Mouse (Mus musculus): Measurements from ENCODE around the gene Gm47959.

DNA sequence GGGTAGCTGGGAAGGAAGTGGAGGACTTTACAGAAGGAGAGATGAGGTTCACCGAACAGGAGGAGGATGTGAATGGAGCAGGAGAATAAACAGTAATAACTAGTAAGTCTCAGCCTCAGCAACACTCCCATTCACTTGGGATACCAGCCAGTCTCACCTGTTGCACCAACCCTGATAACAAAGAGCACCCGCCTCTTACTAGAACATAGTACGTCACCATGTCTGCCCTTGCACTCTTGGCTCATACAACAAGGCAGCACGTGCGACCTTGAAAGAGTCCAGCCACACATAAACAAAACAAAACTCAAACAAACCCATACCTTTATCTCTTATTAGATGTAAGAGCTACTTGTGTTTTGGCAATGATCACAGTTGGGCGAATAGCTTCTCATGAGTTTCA, 32.2 kb downstream of the Gm47959 start:
- no peak for TF ChIP-seq CTCF (IDR thresholded peaks at IDR 0.05; ENCODE audit: low read depth)
- no peak for TF ChIP-seq EP300 (optimal IDR thresholded peaks at IDR 0.05)

Data from stomach, postnatal 0 days (tissue).